Mouse (Mus musculus): ENCODE data around the gene Fbxw5. TPM values are rescaled to one million over a fixed set of nuclear protein-coding genes. Genes with fewer than 3 reads are reported as not detected.
A peak's percentile ranks its signal among the peaks of the same experiment; 100 is the strongest.

Gene Fbxw5
- polyA plus RNA-seq, 1 experiment from 2014 or later = 77.5 TPM

- H3K9me3 ChIP-seq (ENCODE audit: control insufficient read depth, low read depth, low read length) = no peaks in the 10 kb centered on the region
- no peak overlapping the region for H3K4me2 ChIP-seq (replicated peaks; ENCODE audit: low read depth, low read length)
- H3K4me3 ChIP-seq (ENCODE audit: low read depth, low read length) = no peak overlapping the region
- ATAC-seq (ENCODE audit: insufficient number of reproducible peaks, insufficient read depth, low FRiP score, low read depth) = no peak
- H3K36me3 ChIP-seq (ENCODE audit: control insufficient read depth, insufficient read depth, low read length) = peaks cover 48% of the 10 kb centered on the region
- H3K27ac ChIP-seq (ENCODE audit: low read length) = no peak overlapping the region
- no peaks in the 10 kb centered on the region for H3K4me1 ChIP-seq (ENCODE audit: control insufficient read depth, insufficient read depth, low read length)
- no peak overlapping the region for H3K9ac ChIP-seq (replicated peaks; ENCODE audit: low read depth, low read length)
- H3K27me3 ChIP-seq (ENCODE audit: control insufficient read depth, insufficient read depth, low read length) = no peaks in the 10 kb centered on the region
- WGBS = 93% methylated on average over 2 of the region's 2 CpGs
These were observed 33.2 kb downstream of the Fbxw5 start for GRCm38 (mm10) chr2:25533707-25534106.

GRCm38 (mm10) chr2:25534178-25534865 is 33.8 kb downstream of the Fbxw5 start:
- H3K27me3 ChIP-seq (ENCODE audit: control insufficient read depth, insufficient read depth, low read length) = no peaks in the 10 kb centered on the region
- no peak for ATAC-seq (ENCODE audit: insufficient number of reproducible peaks, insufficient read depth, low FRiP score, low read depth)

GRCm38 (mm10) chr2:25534866-25535182 is 34.3 kb downstream of the Fbxw5 start:
- no peak for ATAC-seq (ENCODE audit: insufficient number of reproducible peaks, insufficient read depth, low FRiP score, low read depth)
- Histone ChIP-seq H3K9me3 (ENCODE audit: control insufficient read depth, low read depth, low read length) (no peaks in the 10 kb centered on the region), H3K4me3 (ENCODE audit: low read depth, low read length) (no peak overlapping the region), H3K4me2 (replicated peaks; ENCODE audit: low read depth, low read length) (no peak overlapping the region), H3K27me3 (ENCODE audit: control insufficient read depth, insufficient read depth, low read length) (no peaks in the 10 kb centered on the region), H3K27ac (ENCODE audit: low read length) (no peak overlapping the region), H3K9ac (replicated peaks; ENCODE audit: low read depth, low read length) (no peak overlapping the region), H3K4me1 (ENCODE audit: control insufficient read depth, insufficient read depth, low read length) (no peaks in the 10 kb centered on the region), H3K36me3 (ENCODE audit: control insufficient read depth, insufficient read depth, low read length) (peaks cover 39% of the 10 kb centered on the region)
- 96% methylated on average over 2 of the region's 2 CpGs for WGBS

More at GRCm38 (mm10) chr2:25534178-25534865, 33.8 kb downstream of the Fbxw5 start:
- Histone ChIP-seq H3K27ac (ENCODE audit: low read length) (no peak overlapping the region), H3K4me2 (replicated peaks; ENCODE audit: low read depth, low read length) (no peak overlapping the region), H3K36me3 (ENCODE audit: control insufficient read depth, insufficient read depth, low read length) (peaks cover 42% of the 10 kb centered on the region), H3K9me3 (ENCODE audit: control insufficient read depth, low read depth, low read length) (no peaks in the 10 kb centered on the region), H3K9ac (replicated peaks; ENCODE audit: low read depth, low read length) (no peak overlapping the region), H3K4me1 (ENCODE audit: control insufficient read depth, insufficient read depth, low read length) (no peaks in the 10 kb centered on the region), H3K4me3 (ENCODE audit: low read depth, low read length) (no peak overlapping the region)
- WGBS = 87% methylated on average over 3 of the region's 3 CpGs

GRCm38 (mm10) chr2:25536531-25536930 is 36.0 kb downstream of the Fbxw5 start:
- Histone ChIP-seq H3K9me3 (ENCODE audit: control insufficient read depth, low read depth, low read length) (no peaks in the 10 kb centered on the region), H3K4me3 (ENCODE audit: low read depth, low read length) (no peak overlapping the region), H3K9ac (replicated peaks; ENCODE audit: low read depth, low read length) (no peak overlapping the region), H3K4me1 (ENCODE audit: control insufficient read depth, insufficient read depth, low read length) (no peaks in the 10 kb centered on the region), H3K4me2 (replicated peaks; ENCODE audit: low read depth, low read length) (no peak overlapping the region), H3K36me3 (ENCODE audit: control insufficient read depth, insufficient read depth, low read length) (peaks cover 29% of the 10 kb centered on the region), H3K27ac (ENCODE audit: low read length) (no peak overlapping the region), H3K27me3 (ENCODE audit: control insufficient read depth, insufficient read depth, low read length) (no peaks in the 10 kb centered on the region)
- WGBS = 80% methylated on average over 8 of the region's 8 CpGs
- ATAC-seq (ENCODE audit: insufficient number of reproducible peaks, insufficient read depth, low FRiP score, low read depth) = no peak

- H3K9ac ChIP-seq (replicated peaks; ENCODE audit: low read depth, low read length) = no peak overlapping the region
- peaks cover 1% of the 10 kb centered on the region for H3K4me1 ChIP-seq (ENCODE audit: control insufficient read depth, insufficient read depth, low read length)
- no peak overlapping the region for H3K4me3 ChIP-seq (ENCODE audit: low read depth, low read length)
- ATAC-seq (ENCODE audit: insufficient number of reproducible peaks, insufficient read depth, low FRiP score, low read depth) = no peak
- 95% methylated on average over 4 of the region's 4 CpGs for WGBS
- no peaks in the 10 kb centered on the region for H3K27me3 ChIP-seq (ENCODE audit: control insufficient read depth, insufficient read depth, low read length)
- H3K27ac ChIP-seq (ENCODE audit: low read length) = no peak overlapping the region
- H3K4me2 ChIP-seq (replicated peaks; ENCODE audit: low read depth, low read length) = no peak overlapping the region
- no peaks in the 10 kb centered on the region for H3K9me3 ChIP-seq (ENCODE audit: control insufficient read depth, low read depth, low read length)
- peaks cover 21% of the 10 kb centered on the region for H3K36me3 ChIP-seq (ENCODE audit: control insufficient read depth, insufficient read depth, low read length)
These were observed 40.0 kb downstream of the Fbxw5 start for GRCm38 (mm10) chr2:25540541-25540948.

- no peaks in the 10 kb centered on the region for H3K9me3 ChIP-seq (ENCODE audit: control insufficient read depth, low read depth, low read length)
- H3K4me2 ChIP-seq (replicated peaks; ENCODE audit: low read depth, low read length) = no peak overlapping the region
- peaks cover 7% of the 10 kb centered on the region for H3K4me1 ChIP-seq (ENCODE audit: control insufficient read depth, insufficient read depth, low read length)
- no peak overlapping the region for H3K9ac ChIP-seq (replicated peaks; ENCODE audit: low read depth, low read length)
- WGBS = 69% methylated on average over 10 of the region's 10 CpGs
- H3K4me3 ChIP-seq (ENCODE audit: low read depth, low read length) = no peak overlapping the region
- H3K27me3 ChIP-seq (ENCODE audit: control insufficient read depth, insufficient read depth, low read length) = no peaks in the 10 kb centered on the region
- no peak for ATAC-seq (ENCODE audit: insufficient number of reproducible peaks, insufficient read depth, low FRiP score, low read depth)
- H3K36me3 ChIP-seq (ENCODE audit: control insufficient read depth, insufficient read depth, low read length) = peaks cover 9% of the 10 kb centered on the region
- no peak overlapping the region for H3K27ac ChIP-seq (ENCODE audit: low read length)
These were observed 41.3 kb downstream of the Fbxw5 start for GRCm38 (mm10) chr2:25541644-25542367.

GRCm38 (mm10) chr2:25545996-25546810 is 45.7 kb downstream of the Fbxw5 start:
- peak; percentile 61 for ATAC-seq (ENCODE audit: insufficient number of reproducible peaks, insufficient read depth, low FRiP score, low read depth)
- no peaks in the 10 kb centered on the region for H3K36me3 ChIP-seq (ENCODE audit: control insufficient read depth, insufficient read depth, low read length)
- H3K27ac ChIP-seq (ENCODE audit: low read length) = peak overlapping the region; percentile 68
- 5% methylated on average over 43 of the region's 43 CpGs for WGBS
- peaks cover 7% of the 10 kb centered on the region for H3K4me1 ChIP-seq (ENCODE audit: control insufficient read depth, insufficient read depth, low read length)
- H3K9ac ChIP-seq (replicated peaks; ENCODE audit: low read depth, low read length) = peak overlapping the region; percentile 73
- H3K4me2 ChIP-seq (replicated peaks; ENCODE audit: low read depth, low read length) = peak overlapping the region; percentile 73
- H3K4me3 ChIP-seq (ENCODE audit: low read depth, low read length) = peak overlapping the region; percentile 72
- H3K9me3 ChIP-seq (ENCODE audit: control insufficient read depth, low read depth, low read length) = no peaks in the 10 kb centered on the region
- no peaks in the 10 kb centered on the region for H3K27me3 ChIP-seq (ENCODE audit: control insufficient read depth, insufficient read depth, low read length)

- Histone ChIP-seq H3K4me1 (ENCODE audit: control insufficient read depth, insufficient read depth, low read length) (peaks cover 7% of the 10 kb centered on the region), H3K27ac (ENCODE audit: low read length) (peak within 1 kb of the TSS; percentile 68), H3K27me3 (ENCODE audit: control insufficient read depth, insufficient read depth, low read length) (no peaks in the 10 kb centered on the region), H3K9me3 (ENCODE audit: control insufficient read depth, low read depth, low read length) (no peaks in the 10 kb centered on the region), H3K4me2 (replicated peaks; ENCODE audit: low read depth, low read length) (peak within 1 kb of the TSS; percentile 73), H3K9ac (replicated peaks; ENCODE audit: low read depth, low read length) (peak within 1 kb of the TSS; percentile 73), H3K36me3 (ENCODE audit: control insufficient read depth, insufficient read depth, low read length) (no peaks in the 10 kb centered on the region), H3K4me3 (ENCODE audit: low read depth, low read length) (peak within 1 kb of the TSS; percentile 72)
- WGBS = 3% methylated on average over 48 of the region's 48 CpGs
- peak; percentile 99 for ATAC-seq (ENCODE audit: insufficient number of reproducible peaks, insufficient read depth, low FRiP score, low read depth)
These were observed 46.4 kb downstream of the Fbxw5 start, which contains the start of gene Traf2 for GRCm38 (mm10) chr2:25546811-25547491. Traf2 (minus strand) TSS chr2:25546940.
